Mouse (Mus musculus) myocyte (in vitro differentiated cells): ENCODE measurements around the gene Etfdh.

ENCODE experiments used
- CEBPB ChIP-seq: IDR thresholded peaks from 2 replicates; pipeline ENCODE4 v1.6.1; 2011; ENCODE audit warnings: mild to moderate bottlenecking, moderate library complexity; ENCODE audit not compliant: poor library complexity, insufficient read depth, severe bottlenecking
- MAX ChIP-seq: IDR thresholded peaks from one replicate; pipeline ENCODE4 v1.6.1; 2011; ENCODE audit warnings: low read depth, mild to moderate bottlenecking, control low read depth
- MYOD1 ChIP-seq, 3 experiments: IDR thresholded peaks; one replicate each; pipeline ENCODE4 v1.6.1; 2011; ENCODE audit warnings: control low read depth in 2 of 3, low read depth in 2 of 3, mild to moderate bottlenecking in 2 of 3, moderate library complexity in 1 of 3; ENCODE audit not compliant: insufficient read length in 2 of 3, control insufficient read depth in 1 of 3
- MYOG ChIP-seq, 3 experiments: IDR thresholded peaks; one replicate each; pipeline ENCODE4 v1.6.1; 2011; ENCODE audit warnings: control low read depth in 2 of 3, low read depth in 2 of 3, mild to moderate bottlenecking in 2 of 3; ENCODE audit not compliant: insufficient read length in 2 of 3, control insufficient read depth in 1 of 3, insufficient read depth in 1 of 3
- POLR2A ChIP-seq: IDR thresholded peaks from one replicate; pipeline ENCODE4 v1.6.1; 2011; ENCODE audit warnings: low read depth, mild to moderate bottlenecking, control low read depth, moderate library complexity; ENCODE audit not compliant: insufficient read length
- POLR2AphosphoS2 ChIP-seq: IDR thresholded peaks from one replicate; pipeline ENCODE4 v1.6.1; 2011; ENCODE audit warnings: low read depth, control low read depth; ENCODE audit not compliant: insufficient read length
- REST ChIP-seq: IDR thresholded peaks from one replicate; pipeline ENCODE4 v1.6.1; 2011; ENCODE audit warnings: mild to moderate bottlenecking, control low read depth, moderate library complexity; ENCODE audit not compliant: insufficient read depth, insufficient read length
- TCF12 ChIP-seq: IDR thresholded peaks from one replicate; pipeline ENCODE4 v1.6.1; 2011; ENCODE audit warnings: mild to moderate bottlenecking, control low read depth; ENCODE audit not compliant: poor library complexity, insufficient read depth, severe bottlenecking

- TF ChIP-seq POLR2AphosphoS2 (no peak), TCF12 (no peak), MYOG (IDR thresholded peaks at IDR 0.05; ENCODE audit: control insufficient read depth in 1 of 3, insufficient read depth in 1 of 3, insufficient read length in 2 of 3, low read depth in 2 of 3) (no peak), REST (no peak), MYOD1 (IDR thresholded peaks at IDR 0.05; ENCODE audit: control insufficient read depth in 1 of 3, insufficient read length in 2 of 3, low read depth in 2 of 3) (no peak), POLR2A (no peak), MAX (no peak), CEBPB (no peak)
Measured at GRCm38 (mm10) chr3:79572399-79572798, 56.9 kb downstream of the Etfdh start.
